Mouse (Mus musculus): ENCODE data around the gene Tnni3.
"Not testable (repeated sequence)": the region's sequence is repeated elsewhere in the genome, so short reads cannot be mapped to it uniquely, and the experiment has no call there.

Tnni3 gene

GRCm38 (mm10) chr7:4524212-4524922 is at the start of gene Tnni3:
Gene Tnni3, minus strand, starts transcription at chr7:4524229.
- DNase-seq (ENCODE audit: low read depth) = peak; percentile 57

- not testable (repeated sequence) for DNase-seq (ENCODE audit: low read depth)
These were observed 48.3 kb upstream of the Tnni3 start for GRCm38 (mm10) chr7:4572361-4572760.

- no peak for DNase-seq (ENCODE audit: low read depth)
These were observed 38.6 kb upstream of the Tnni3 start for GRCm38 (mm10) chr7:4562660-4563059.

GRCm38 (mm10) chr7:4557167-4557560 is 33.1 kb upstream of the Tnni3 start:
- no peak for DNase-seq (ENCODE audit: low read depth)

- peak; percentile 71 for DNase-seq (ENCODE audit: low read depth)
These were observed 32.5 kb upstream of the Tnni3 start for GRCm38 (mm10) chr7:4556256-4557166.

- no peak for DNase-seq (ENCODE audit: low read depth)
These were observed 23.2 kb upstream of the Tnni3 start, which contains the start of gene Syt5 for GRCm38 (mm10) chr7:4547221-4547641. Gene Syt5, minus strand, starts transcription at chr7:4547541.

GRCm38 (mm10) chr7:4546591-4547131 is 22.6 kb upstream of the Tnni3 start:
- no peak for DNase-seq (ENCODE audit: low read depth)

- DNase-seq (ENCODE audit: low read depth) = no peak
These were observed 22.0 kb upstream of the Tnni3 start for GRCm38 (mm10) chr7:4546050-4546449.

- no peak for DNase-seq (ENCODE audit: low read depth)
These were observed 18.0 kb upstream of the Tnni3 start for GRCm38 (mm10) chr7:4542013-4542412.

GRCm38 (mm10) chr7:4541344-4541743 is 17.3 kb upstream of the Tnni3 start:
- no peak for DNase-seq (ENCODE audit: low read depth)

GRCm38 (mm10) chr7:4539019-4539418 is 15.0 kb upstream of the Tnni3 start:
- DNase-seq (ENCODE audit: low read depth) = no peak

GRCm38 (mm10) chr7:4537181-4537580 is 13.2 kb upstream of the Tnni3 start:
- DNase-seq (ENCODE audit: low read depth) = no peak

- no peak for DNase-seq (ENCODE audit: low read depth)
These were observed 12.3 kb upstream of the Tnni3 start for GRCm38 (mm10) chr7:4536369-4536768.

GRCm38 (mm10) chr7:4532005-4532729 is 8.1 kb upstream of the Tnni3 start, which contains the start of gene Dnaaf3:
Gene Dnaaf3, minus strand, starts transcription at chr7:4532453.
- DNase-seq (ENCODE audit: low read depth) = no peak

- not testable (repeated sequence) for DNase-seq (ENCODE audit: low read depth)
These were observed 6.1 kb upstream of the Tnni3 start for GRCm38 (mm10) chr7:4530166-4530565.

- DNase-seq (ENCODE audit: low read depth) = no peak
These were observed 3.3 kb upstream of the Tnni3 start for GRCm38 (mm10) chr7:4527302-4527689.

- DNase-seq (ENCODE audit: low read depth) = peak; percentile 82
These were observed 2.6 kb upstream of the Tnni3 start for GRCm38 (mm10) chr7:4526341-4527301.

- DNase-seq (ENCODE audit: low read depth) = no peak
These were observed 561 bp downstream of the Tnni3 start for GRCm38 (mm10) chr7:4523205-4524130.

GRCm38 (mm10) chr7:4522292-4522691 is 1.7 kb downstream of the Tnni3 start:
- DNase-seq (ENCODE audit: low read depth) = no peak
